Mouse (Mus musculus) E14TG2a.4 (cell line): ENCODE data around the gene Slc25a29.

ENCODE experiments used
- CTCF ChIP-seq: conservative IDR thresholded peaks from 2 replicates; pipeline ENCODE4 v1.5.1; 2014; ENCODE audit warnings: low read length
- NANOG ChIP-seq: IDR thresholded peaks from 2 replicates; pipeline ENCODE4 v1.6.1; 2014; ENCODE audit warnings: borderline replicate concordance, low read length, mixed read lengths
- POU5F1 ChIP-seq: IDR thresholded peaks from 2 replicates; pipeline ENCODE4 v1.6.1; 2014; ENCODE audit warnings: low read length, borderline replicate concordance

DNA sequence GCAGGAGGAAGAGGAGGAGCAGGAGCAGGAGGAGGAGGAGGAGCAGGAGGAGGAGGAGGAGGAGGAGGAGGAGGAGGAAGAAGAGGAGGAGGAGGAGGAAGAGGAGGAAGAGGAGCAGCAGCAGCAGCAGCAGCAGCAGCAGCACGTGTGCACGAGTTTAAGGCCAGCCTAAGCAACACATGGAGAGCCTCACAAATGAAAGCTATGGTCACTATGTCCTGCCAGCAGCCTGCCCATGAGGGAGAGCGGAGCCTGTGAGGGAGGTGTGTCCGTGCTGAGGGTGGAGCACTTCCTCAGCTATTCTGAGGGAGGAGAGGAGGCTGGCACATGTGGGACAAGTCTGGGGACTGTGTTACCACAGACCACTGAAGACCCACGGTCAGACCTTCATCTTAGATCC is 37.4 kb upstream of the Slc25a29 start:
- TF ChIP-seq CTCF (no peak), NANOG (no peak), POU5F1 (no peak)
